In genomic region chr2:157418206-157418605, GRCm38 (mm10) we compare ENCODE assay signal across 8 mouse cellular contexts. TPM values are rescaled to one million over a fixed set of nuclear protein-coding genes. Genes with fewer than 3 reads are reported as not detected.
A peak's percentile ranks its signal among the peaks of the same experiment; 100 is the strongest.
DNase-seq lines count a peak whose midpoint lies in the region; ATAC-seq and TF ChIP-seq lines count a peak whose summit lies in the region.

Src (plus strand) TSS chr2:157418444.

- no peaks in the 10 kb centered on the region for H3K27me3 ChIP-seq in intestine, embryonic 15.5 days (replicated peaks)
- H3K27me3 ChIP-seq in midbrain, embryonic 14.5 days (ENCODE audit: control insufficient read depth, insufficient read depth, low read length), result no peaks in the 10 kb centered on the region

- ATAC-seq in intestine, embryonic 15.5 days, result peak; percentile 53; the same call in 1 of the 2 replicates
- ATAC-seq in midbrain, embryonic 14.5 days (ENCODE audit: low FRiP score, low TSS enrichment), result no peak

- H3K9ac ChIP-seq in intestine, embryonic 15.5 days, result no peak within 1 kb of the TSS
- H3K9ac ChIP-seq in midbrain, embryonic 14.5 days (replicated peaks; ENCODE audit: low read length), result 0 out of 2 replicates have a peak within 1 kb of the TSS, but pooled peaks have one; percentile 4

- peak within 1 kb of the TSS; percentile 28; the same call in 1 of the 2 replicates for H3K4me2 ChIP-seq in intestine, embryonic 15.5 days (replicated peaks)
- H3K4me2 ChIP-seq in midbrain, embryonic 14.5 days (ENCODE audit: low read length), result no peak within 1 kb of the TSS

- no peak for DNase-seq in layer of hippocampus, adult 2 months (ENCODE audit: low spot score in 2 of 2)
- no peak for DNase-seq in layer of hippocampus, adult 9-10 months (ENCODE audit: low spot score)
- no peak for DNase-seq in midbrain, embryonic 14.5 days
- no peak for DNase-seq in frontal cortex, postnatal 25 days (ENCODE audit: low spot score in 2 of 2)
- DNase-seq in frontal cortex, postnatal 10 days (ENCODE audit: low spot score in 2 of 2), result no peak
- no peak for DNase-seq in testis, postnatal 14 days (ENCODE audit: low spot score)

- no peaks in the 10 kb centered on the region for H3K36me3 ChIP-seq in intestine, embryonic 15.5 days
- no peaks in the 10 kb centered on the region for H3K36me3 ChIP-seq in midbrain, embryonic 14.5 days (ENCODE audit: control insufficient read depth, insufficient read depth, low read length)

- no peak within 1 kb of the TSS for H3K4me3 ChIP-seq in layer of hippocampus, adult 2 months
- H3K4me3 ChIP-seq in bone marrow macrophage, adult 2 months (ENCODE audit: insufficient read depth, low read length), result no peak within 1 kb of the TSS
- no peak within 1 kb of the TSS for H3K4me3 ChIP-seq in intestine, embryonic 15.5 days (replicated peaks)
- H3K4me3 ChIP-seq in midbrain, embryonic 14.5 days (replicated peaks; ENCODE audit: low read depth, low read length), result no peak within 1 kb of the TSS

- H3K4me1 ChIP-seq in bone marrow macrophage, adult 2 months (ENCODE audit: control insufficient read depth, insufficient read depth, low read length), result peaks cover 23% of the 10 kb centered on the region
- peaks cover 38% of the 10 kb centered on the region for H3K4me1 ChIP-seq in intestine, embryonic 15.5 days (replicated peaks)
- peaks cover 13% of the 10 kb centered on the region; the same call in 1 of the 2 replicates for H3K4me1 ChIP-seq in midbrain, embryonic 14.5 days (ENCODE audit: control insufficient read depth, insufficient read depth, low read length)

- no peak for TF ChIP-seq CTCF in layer of hippocampus, adult 2 months (conservative IDR thresholded peaks at IDR 0.05)
- no peak for TF ChIP-seq CTCF in bone marrow macrophage, adult 2 months (IDR thresholded peaks at IDR 0.05; ENCODE audit: low read depth, low read length)

- H3K9me3 ChIP-seq in intestine, embryonic 15.5 days, result no peaks in the 10 kb centered on the region
- H3K9me3 ChIP-seq in midbrain, embryonic 14.5 days (ENCODE audit: control insufficient read depth, low read length), result no peaks in the 10 kb centered on the region

- H3K27ac ChIP-seq in layer of hippocampus, adult 2 months, result no peak within 1 kb of the TSS
- peak within 1 kb of the TSS; percentile 7; the same call in 1 of the 2 replicates for H3K27ac ChIP-seq in bone marrow macrophage, adult 2 months (ENCODE audit: insufficient read depth, low read depth, low read length)
- peak within 1 kb of the TSS; percentile 67 for H3K27ac ChIP-seq in intestine, embryonic 15.5 days
- 0 out of 2 replicates have a peak within 1 kb of the TSS, but pooled peaks have one; percentile 9 for H3K27ac ChIP-seq in midbrain, embryonic 14.5 days (replicated peaks; ENCODE audit: low read depth, low read length)

- no peak for TF ChIP-seq POLR2A in bone marrow macrophage, adult 2 months (IDR thresholded peaks at IDR 0.05; ENCODE audit: borderline replicate concordance, low read depth, low read length)

- 28% methylated on average over 13 of the region's 13 CpGs for WGBS in intestine, embryonic 15.5 days
- 26% methylated on average over 13 of the region's 13 CpGs for whole genome bisulfite sequencing in midbrain, embryonic 14.5 days

RNA-seq across cellular contexts. Expression of gene Src, which starts in this region (rescaled TPM):
- total RNA-seq in layer of hippocampus, adult 2 months (2021), result 100 to 1,000 TPM; 150 to 156 TPM
- 3.0 and 3.4 TPM in 2 replicates for polyA plus RNA-seq in bone marrow macrophage, adult 2 months (2012; ENCODE audit: insufficient read depth, insufficient read length, missing spikeins)
- 18.1 and 19.4 TPM in 2 replicates for polyA plus RNA-seq in intestine, embryonic 15.5 days (2015; fragmentation: Nextera tagmentation; extraction: Ambion mirVana)
- polyA plus RNA-seq in midbrain, embryonic 14.5 days (2014; fragmentation: Nextera tagmentation; extraction: Ambion mirVana), result 34.3 and 52.2 TPM in 2 replicates
